Mouse (Mus musculus): Measurements from ENCODE around the gene Atp10a.

DNA sequence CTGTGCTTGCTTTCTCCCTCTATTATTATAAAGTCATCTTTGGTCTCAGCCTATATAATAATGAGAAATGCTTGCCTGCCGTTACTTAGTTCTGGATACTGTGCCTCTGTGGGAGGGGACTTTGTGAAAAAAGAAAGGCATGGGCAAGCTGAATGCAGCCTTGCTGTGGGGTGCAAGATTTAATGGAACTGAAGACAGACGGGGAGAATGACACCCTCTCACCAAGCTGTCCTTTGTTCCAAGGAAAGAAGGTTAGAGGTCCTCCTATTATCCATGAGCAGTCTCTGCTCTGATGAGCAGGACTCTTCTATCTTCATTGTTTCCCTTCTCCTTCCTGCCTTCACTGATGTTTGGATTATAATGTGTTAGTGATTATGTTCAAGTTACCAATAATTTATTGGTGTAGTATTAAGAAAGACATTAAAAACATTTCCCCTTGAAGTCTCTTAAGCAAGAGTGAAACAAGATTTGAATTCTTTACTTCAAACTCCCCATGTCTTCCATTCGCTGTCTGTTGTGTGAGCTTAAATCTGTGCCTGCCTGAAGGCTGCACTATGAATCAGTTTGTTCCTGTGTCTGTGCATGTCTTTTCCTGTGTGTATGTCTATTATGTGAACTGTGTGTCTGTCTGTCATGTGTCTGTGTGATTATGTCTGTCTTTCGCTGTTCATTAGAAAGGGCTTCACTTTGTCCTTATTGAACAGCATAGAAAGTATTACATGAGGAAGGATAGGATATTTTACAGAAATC, 211.1 kb downstream of the Atp10a start:
- no peak for TF ChIP-seq CTCF (IDR thresholded peaks at IDR 0.05; ENCODE audit: borderline replicate concordance, extremely low read depth, insufficient read depth, insufficient read length)
- TF ChIP-seq POLR2A (IDR thresholded peaks at IDR 0.05; ENCODE audit: borderline replicate concordance, extremely low read depth, insufficient read depth, insufficient read length, poor library complexity, severe bottlenecking) = no peak

Data from brain, embryonic 14.5 days (tissue).